Mouse (Mus musculus): ENCODE measurements around the gene Lsg1.

DNA sequence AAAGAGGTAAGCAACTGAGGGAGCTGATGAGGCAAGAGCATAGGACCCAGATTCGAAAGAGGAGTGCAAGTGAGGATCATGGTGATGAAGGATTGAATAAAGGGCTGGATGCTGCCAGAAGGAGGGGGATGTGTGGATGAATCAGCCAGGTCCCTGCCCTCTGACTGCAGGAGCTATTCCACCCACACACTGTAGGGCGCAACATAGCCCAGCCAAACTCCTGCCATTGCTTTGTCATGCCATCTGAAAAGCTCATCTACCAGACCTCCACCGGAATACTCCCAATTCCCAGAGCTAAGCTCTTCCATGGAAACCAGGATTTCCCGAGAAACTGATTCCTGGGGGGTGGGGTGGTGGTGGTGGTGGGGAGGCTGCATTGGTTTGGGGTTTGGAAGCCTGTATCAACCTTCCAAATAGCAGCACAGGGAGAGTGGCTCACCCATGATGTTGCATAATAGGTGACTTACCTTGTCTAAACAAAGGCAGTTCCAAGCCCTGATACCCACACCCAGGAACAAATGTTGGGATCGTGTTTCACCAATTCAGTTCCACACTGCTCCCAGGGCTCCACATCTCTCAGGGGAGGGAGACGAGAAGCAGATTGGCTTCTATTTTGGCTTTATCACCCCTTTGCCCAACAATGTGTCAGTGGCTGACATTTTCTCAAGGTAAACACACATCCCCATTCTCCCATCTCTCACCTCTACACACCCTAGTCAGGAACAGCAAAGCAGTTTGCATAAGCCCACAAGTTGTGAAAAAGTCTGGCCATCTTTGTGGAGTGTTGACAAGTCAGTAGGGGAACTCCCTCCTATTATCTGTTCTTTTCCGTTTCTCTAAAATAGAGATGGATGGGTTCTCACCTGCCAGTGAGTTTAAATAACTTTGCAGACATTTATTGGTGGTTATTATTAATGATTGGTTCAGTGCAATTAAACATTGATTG is 3.1 kb upstream of the Lsg1 start:
- TF ChIP-seq CTCF (IDR thresholded peaks at IDR 0.05; ENCODE audit: insufficient read depth, low read length) (no peak), POLR2A (IDR thresholded peaks at IDR 0.05; ENCODE audit: borderline replicate concordance, extremely low read depth, low read depth, low read length) (no peak)

Measured in lung, adult 2 months (tissue).